Mouse (Mus musculus): ENCODE data around the gene Gm45194.

The Gm45194 gene

DNA sequence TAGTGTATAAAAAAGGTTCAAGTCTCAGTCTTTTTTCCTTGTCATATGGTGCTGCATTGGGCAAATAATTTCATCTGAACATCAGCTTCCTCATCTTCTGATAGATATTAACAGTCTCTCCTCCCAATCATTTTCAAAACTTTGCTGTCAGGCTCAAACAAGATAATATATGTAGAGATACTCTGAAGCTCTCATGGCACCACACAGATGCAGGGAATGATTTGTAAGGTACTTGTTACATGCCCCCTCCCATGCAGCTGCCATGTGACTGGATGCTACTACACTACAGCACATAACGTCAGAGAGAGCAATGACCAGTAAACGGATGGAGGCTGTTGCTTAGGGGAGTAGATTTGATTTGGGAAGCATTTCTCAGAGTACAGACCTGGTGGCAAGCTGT is at the start of gene Gm45194:
Gm45194 (plus strand) TSS at position 301 of the 400 bp plus-strand sequence.
- DNase-seq = no peak

DNA sequence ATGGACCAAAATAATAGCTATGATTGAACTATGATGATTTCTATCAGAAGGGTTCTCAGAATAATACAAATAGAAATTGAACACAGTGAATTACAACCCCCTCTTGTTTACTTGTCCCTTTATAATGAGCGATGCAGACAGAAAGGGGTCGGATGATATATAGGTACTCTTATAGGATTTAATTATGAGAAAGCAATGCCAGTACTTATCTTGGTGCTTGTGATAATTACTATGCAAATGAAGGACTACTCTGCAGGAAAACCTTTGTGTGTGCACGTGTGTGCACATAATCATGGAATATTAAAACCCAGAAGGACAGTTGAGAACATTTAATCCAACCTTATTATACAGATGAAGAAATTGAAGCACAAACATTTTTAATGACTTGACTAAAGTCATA is 35.3 kb upstream of the Gm45194 start:
- DNase-seq = no peak

DNA sequence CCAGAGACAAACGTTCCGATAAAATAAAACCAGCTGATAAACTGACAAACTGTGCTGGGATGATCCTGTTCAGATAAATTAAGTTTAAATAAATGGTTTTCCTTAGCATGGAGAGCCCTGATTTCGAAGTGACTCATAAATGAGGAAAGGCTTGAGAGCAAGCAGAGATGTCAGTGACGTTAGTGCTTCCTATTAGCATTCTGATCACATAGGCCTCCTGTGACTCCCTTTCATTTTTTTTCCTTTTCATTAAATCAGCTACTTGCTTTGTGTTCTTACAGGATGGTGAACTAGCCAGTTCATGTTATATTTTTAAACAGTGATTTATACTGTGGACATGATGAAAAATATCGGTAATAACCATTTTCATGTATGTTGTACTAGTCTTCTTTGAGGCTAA is 9.9 kb upstream of the Gm45194 start:
- DNase-seq = no peak

DNA sequence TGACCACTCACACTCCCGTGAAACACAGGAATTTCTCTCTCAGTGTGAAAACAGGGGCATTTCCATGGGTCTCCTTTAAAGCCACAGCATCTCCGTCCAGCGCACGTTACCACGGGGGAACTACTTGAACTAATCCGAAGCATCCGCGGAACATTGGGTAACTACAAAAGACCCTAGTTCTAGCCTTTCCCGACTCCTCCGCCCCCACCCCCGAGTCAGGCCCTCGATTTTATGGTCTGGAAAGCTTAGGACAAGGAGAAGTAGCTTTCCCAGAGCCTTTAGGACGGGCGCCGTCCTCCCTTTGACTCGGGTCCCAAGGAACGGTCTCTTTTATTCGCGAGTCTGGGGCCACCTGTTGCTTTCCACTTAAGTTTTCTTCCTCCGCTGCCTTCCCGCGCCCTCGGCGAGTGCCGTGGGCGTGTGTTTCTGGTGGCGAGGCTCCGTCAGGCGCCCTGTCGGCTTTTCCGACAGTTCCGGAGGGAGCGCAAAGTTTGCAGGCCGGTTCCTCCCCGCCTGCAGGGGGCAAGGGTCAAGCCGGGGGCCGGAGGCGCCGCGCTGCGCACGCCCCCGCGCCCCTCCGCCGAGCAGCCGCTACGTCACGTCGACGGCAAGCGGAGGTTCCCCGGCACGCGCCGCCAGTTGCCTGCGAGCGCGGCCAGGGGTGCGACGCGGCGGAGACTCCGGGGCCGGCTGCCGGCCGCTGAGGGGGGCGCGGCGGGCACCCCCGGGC is 3.3 kb downstream of the Gm45194 start:
- DNase-seq = peak; percentile 57

DNA sequence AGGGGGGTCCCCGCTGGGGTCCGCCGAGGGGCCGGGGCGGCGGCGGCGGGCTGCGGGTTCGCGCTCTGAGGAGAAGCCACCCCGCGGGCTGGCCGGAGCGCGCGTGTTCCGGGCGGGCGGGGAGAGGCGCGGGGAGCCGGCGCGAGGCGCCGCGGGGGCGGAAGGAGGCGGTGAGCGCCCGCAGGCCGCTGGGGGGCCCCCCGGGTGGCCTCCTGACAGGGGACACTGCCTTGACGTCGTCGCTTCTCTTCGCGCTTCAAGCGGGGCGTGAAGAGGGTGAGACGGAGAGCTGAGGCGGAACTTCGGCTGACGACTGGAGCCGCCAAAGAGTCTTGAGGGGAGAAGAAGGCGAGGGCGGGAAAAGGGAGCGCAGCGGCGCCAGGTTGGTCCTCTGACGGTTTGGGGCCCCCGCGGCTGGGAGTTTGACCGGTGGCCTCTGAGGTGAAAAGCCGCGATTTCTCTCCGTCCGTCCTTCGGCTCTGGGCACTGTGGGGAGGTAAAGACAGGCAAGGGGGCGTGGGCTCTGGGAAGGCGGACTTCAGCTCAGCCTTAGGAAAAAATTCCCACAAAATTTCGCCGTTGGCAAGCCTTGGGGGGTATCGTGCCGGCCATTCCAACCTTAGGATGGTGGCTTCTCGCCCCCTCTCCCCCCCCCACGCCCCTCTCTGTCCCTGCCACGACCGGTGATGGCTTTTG is 4.0 kb downstream of the Gm45194 start:
- DNase-seq = peak; percentile 42

DNA sequence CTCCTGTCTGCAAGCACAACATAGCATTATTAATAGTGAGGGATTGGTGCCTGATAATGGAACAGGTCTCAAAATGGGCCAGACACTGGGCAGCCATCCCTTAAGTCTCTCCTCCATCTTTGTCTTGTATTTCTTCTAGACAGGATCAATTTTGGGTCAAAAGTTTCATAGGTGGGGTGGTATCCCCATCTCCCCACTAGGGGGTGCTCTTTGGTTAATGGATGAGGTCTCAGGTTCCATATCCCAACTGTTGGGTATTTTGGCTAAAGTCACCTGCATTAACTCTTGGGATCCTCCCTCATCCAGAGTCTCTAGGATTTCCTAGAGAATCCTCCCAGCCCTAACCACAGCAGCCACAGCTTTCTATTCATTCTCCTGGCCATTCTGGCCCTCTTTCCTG is 26.2 kb downstream of the Gm45194 start:
- no peak for DNase-seq

DNA sequence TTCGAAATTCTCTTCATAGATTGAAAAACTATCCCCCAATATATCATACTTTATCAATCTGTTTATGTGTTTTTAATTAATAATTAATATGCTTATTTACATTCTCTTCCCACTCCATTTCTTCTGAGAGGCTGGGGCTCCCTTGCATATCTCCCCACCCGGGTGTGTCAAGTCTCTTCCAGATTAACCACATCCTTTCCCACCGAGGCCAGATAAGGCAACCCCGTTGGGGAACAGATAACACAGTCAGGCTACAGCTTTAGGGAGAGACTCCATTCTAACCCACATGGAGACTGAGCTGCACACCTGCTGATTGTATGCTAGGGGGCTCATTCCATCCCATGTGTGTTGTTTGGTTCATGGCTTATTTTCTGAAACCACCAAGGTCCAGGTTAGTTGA is 69.7 kb downstream of the Gm45194 start:
- no peak for DNase-seq

DNA sequence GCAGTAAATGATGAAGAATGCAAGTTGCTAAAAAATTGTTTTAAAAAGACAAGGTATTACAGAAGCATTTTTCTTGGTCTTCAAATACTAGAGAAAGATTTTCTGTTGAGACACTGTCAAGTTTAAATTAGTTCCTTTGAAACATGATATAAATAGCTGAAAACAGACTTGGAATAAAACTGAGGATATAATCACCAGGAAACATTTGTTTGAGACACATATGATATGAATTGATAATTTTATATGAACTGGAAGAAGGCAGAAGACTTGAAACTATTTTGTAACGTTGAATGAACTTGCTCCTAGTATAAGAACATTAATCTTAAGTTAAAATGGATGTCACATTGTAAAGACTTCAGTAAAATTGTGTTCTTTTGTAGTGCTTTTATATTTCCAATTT is 108.5 kb downstream of the Gm45194 start:
- DNase-seq = no peak

DNA sequence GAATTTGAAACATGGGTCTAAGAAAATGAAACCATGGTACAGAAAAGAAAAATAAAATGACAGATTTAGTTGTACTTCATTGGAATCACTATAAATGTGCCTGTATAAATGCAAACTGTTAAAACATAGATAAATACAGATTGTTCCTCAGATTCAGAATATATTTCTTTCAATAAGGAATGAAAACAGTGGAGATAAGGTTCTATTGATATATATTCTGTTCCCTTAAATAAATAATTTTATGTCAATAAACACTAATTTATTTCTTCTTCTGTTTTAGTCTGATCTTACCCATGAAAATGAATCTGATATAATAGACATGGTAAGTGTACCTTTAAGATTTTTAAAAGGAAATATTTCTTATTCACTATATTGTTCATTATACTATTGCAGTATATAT is 119.5 kb downstream of the Gm45194 start, which contains the start of gene Tex16:
Tex16 (plus strand) TSS at position 301 of the 400 bp plus-strand sequence.
- no peak for DNase-seq

DNA sequence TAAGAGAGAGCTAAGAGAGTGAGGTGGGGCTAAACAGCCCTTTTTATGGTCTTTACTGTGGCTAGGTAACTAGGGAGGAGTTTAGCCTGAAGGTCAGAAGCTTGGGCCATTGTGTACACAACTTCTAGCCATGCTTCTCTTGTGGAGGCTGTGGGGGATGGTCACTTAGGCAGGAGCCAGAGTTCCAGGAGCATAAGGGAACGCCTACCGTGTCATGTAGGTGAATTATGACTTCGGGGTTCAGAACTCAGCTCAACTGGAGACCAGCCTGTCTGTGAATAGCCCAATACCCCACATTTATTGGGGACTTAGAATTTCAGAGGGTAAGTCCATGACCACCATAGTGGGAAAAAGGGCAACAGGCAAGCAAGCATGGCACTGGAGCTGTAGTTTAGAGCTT is 347.6 kb downstream of the Gm45194 start, which contains the start of gene 4933403O08Rik:
4933403O08Rik (plus strand) TSS at position 301 of the 400 bp plus-strand sequence.
- DNase-seq = no peak

DNA sequence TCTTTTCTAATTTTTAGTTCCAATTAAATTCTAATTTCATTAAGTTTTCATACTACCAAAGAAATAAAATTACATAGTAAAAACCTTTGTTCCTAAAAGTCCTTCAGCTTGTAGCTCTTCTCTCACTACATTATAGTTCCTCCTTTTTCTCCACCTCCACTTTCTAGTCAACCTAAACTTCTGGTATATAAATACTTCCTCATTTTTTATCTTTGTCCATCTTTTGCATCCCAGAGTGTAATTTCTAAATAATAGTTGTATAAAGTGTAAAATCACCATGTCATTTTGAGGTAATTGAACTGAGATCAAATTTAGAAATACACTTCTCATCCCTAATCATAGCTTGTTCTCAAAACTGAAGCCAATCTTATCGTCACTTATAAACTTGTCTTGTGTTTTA is 351.7 kb downstream of the Gm45194 start:
- no peak for DNase-seq

DNA sequence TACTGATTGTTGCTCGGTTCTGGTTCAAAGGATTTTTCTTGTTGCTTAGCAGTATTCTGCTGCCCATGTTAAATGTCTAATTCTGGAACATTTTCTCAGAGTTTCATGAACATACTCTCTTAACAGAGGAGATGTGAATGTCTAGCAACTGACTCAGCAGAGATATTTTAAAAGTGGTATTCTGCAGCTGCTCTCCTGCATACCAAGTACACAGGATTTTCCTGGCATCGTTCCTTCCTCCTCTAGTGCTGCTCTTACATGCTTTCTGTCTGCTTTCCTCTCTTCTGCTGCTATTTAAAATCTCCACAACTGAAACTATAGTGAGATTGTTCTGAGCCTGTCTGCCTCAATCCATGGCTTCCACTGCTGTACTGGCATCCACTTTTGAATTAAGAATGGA is 364.3 kb downstream of the Gm45194 start:
- DNase-seq = no peak

DNA sequence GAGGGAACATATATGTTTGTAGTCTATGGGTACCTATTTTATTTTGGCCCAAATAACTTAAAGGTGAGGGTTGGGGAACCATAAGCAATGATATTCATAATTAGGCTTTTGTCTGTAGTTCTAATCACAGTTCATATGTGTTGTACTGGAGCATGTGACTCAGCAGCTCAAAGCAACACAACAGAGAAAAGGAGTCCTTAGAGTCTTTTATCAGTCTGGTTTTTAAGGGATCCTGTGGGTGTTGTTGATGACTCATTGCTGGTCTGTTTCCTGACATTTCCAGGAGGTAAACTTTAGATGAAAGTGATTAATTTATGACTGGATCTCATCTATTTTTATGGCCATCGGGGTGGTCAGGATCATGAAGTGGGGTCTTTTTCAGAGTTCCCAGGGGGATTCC is 382.4 kb downstream of the Gm45194 start:
- DNase-seq = no peak
